Mouse (Mus musculus) large intestine, adult 2 months (tissue): ENCODE results near the gene Birc6. TPM values are rescaled to one million over a fixed set of nuclear protein-coding genes. Genes with fewer than 3 reads are reported as not detected.

Experiments
- DNase-seq: peaks from one replicate; pipeline ENCODE4 v3.0.0-alpha.2; 2012; ENCODE audit warnings: low read depth, low spot score
- WGBS: fragments of 180-500 bp; shearing (Covaris S2); methylation state at CpG from one replicate; pipeline ENCODE4 v1.1.7; 2018; 5-methylcytosine and 5-hydroxymethylcytosine counted together
- polyA plus RNA-seq: library from polyadenylated mRNA; depleted of rRNA; stranded (reverse); fragments of >200 nt; gene quantifications from 2 replicates; pipeline ENCODE4 v1.2.3, GENCODE M21; 2012; rRNA removed

Gene Birc6
- 57.2 and 82.7 TPM in 2 replicates for polyA plus RNA-seq

- DNase-seq: peak; percentile 97
- WGBS: under 1% methylated on average over 71 of the region's 71 CpGs
Measured at GRCm38 (mm10) chr17:74527729-74528607, at the start of gene Birc6. Gene Birc6 (plus strand): TSS chr17:74528295.

DNA sequence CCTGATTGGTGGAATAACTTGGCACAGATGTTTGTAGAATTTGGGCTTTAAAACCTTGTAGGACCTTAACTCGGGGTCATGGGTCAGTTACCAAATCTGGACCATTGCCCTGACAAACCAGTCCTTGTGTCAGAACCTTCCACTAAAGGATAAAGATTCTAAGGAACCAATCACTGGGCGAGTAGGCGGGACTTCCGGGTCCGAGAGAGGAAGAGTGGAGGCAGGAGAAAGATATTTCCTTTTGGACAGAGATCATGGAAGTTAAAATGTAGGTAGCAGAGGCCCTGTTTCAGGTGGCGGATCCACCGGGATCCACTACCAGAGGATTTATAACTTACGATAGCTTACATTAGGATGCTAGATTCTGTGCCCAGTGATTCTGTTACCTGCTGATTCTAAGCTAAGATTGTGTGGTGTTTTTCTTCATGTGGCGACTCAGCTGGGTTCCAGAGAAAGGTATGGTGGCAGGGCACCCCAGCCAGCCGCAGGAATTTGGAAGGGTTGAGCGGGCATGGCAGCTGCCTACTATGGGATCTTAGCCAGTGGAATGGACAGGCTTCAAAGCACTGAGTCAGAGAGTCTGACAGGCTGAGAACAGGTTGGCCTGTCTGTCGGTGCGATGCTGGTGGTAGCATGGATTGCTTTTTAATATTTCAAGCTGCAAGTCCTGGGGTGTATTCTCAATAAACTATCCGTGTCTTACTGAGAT lies 47.6 kb upstream of the Birc6 start:
- 87% methylated on average over 14 of the region's 14 CpGs for WGBS
- DNase-seq: no peak

- 5% methylated on average over 58 of the region's 58 CpGs for WGBS
- peak; percentile 89 for DNase-seq
Measured at GRCm38 (mm10) chr17:74489024-74489900, 38.8 kb upstream of the Birc6 start, which contains the start of gene Yipf4. Gene Yipf4 (plus strand): TSS chr17:74489493.

- WGBS: 1% methylated on average over 12 of the region's 12 CpGs
- no peak for DNase-seq
Measured at GRCm38 (mm10) chr17:74489901-74490220, 38.2 kb upstream of the Birc6 start.

DNA sequence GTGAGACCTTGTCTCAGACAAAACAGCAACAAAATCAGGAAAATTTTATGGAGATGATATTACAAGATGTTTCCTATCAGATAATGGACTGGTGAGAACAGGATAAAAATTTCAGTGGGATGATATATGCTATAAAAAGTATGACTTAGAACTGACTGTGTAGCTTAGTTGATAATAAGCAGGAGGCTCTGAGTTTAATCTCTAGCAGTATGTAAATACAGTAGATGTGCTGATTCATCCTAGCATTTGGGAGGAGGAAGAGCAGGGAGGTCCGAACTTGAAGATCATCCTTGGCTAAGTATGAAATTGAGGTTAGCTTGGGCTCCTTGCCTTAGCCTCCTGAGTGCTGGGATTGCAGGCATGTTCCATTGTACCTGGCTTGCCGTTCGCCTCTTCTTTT lies 36.5 kb upstream of the Birc6 start:
- 77% methylated on average over 3 of the region's 3 CpGs for WGBS
- DNase-seq: no peak

GRCm38 (mm10) chr17:74500204-74500603 lies 27.9 kb upstream of the Birc6 start:
- no peak for DNase-seq
- WGBS: 78% methylated on average over 4 of the region's 4 CpGs

GRCm38 (mm10) chr17:74501085-74501484 lies 27.0 kb upstream of the Birc6 start:
- no peak for DNase-seq

GRCm38 (mm10) chr17:74507934-74508333 lies 20.2 kb upstream of the Birc6 start:
- no peak for DNase-seq
- WGBS: 83% methylated on average over 2 of the region's 2 CpGs

GRCm38 (mm10) chr17:74508600-74508999 lies 19.5 kb upstream of the Birc6 start:
- no peak for DNase-seq
- 56% methylated on average over 3 of the region's 3 CpGs for WGBS

DNA sequence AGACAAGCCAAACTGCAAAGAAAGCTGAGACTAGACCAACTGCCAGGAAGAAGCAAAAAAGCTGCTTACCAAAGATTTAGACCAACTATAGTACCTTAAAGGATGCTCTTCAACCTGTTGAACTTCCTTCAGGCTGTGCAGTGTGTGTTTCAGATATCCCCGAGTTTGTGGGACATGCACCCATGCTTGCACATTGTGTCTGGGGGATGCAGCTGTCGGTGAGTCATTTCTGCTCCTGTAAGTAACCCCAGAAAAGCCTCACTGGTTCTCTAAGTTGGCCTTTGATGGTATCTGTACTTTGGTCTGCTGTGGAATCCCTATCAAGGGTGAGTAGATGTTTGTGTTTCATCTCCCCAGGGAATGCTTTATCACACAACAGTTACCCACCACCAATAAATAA lies 15.8 kb upstream of the Birc6 start:
- no peak for DNase-seq
- 79% methylated on average over 2 of the region's 2 CpGs for WGBS

DNA sequence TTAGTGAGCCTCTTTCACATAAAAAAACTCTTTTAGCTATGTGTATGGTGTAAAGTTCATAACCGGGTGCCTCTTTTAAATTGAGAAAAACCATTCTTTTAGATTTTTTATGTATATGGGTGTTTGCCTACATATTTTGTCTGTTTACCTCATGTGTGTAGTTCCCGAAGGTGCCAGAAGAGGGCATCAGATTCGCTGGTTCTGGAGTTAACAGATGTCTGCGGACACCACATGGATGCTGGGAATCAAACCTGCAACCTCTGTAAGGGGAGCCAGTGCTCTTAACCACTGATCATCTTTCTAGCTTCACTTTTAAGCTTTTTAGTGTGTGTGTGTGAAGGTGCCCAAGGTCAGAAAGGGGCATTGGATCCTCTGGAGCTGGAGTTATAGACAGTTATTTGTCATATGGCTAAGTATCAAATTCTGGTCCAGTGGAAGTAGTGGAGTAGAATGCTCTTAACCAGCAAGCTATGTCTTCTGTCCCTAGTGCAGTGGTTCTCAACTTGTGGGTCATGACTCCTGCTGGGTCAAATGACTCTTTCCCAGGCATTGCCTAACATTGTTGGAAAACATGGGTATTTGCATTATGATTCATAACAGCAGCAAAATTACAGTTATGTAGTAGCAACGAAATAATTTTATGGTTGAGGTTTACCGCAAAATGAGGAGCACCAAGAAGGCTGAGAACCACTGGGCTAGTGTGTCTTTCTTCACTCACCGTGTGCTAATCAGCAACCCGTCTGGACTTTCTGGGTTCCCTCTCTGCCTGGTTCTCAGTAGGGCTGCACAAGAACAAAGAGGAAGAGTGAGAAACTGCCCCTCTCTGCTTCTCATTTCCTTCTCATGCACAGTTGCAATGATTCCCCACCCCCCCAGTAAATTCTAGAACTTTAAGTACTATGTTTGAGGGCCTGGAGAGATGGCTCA lies 5.0 kb upstream of the Birc6 start:
- no peak for DNase-seq
- 85% methylated on average over 8 of the region's 8 CpGs for WGBS

DNA sequence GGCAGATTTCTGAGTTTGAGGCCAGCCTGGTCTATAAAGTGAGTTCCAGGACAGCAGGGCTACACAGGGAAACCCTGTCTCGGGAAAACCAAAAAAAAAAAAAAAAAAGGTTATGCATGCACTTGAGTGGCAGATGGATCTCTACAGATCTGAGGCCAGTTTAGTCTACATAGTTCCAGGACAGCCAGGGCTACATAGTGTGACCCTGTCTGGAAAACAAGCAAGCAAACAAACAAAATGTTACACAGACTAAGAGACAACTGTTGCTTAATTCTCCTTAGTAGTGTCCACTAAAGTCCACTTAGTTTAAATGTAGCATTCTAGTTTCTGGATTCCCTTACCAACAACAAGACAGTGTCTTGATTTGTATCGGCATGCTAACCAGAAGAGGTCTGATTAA lies 2.0 kb upstream of the Birc6 start:
- no peak for DNase-seq
- 90% methylated on average over 2 of the region's 2 CpGs for WGBS

DNA sequence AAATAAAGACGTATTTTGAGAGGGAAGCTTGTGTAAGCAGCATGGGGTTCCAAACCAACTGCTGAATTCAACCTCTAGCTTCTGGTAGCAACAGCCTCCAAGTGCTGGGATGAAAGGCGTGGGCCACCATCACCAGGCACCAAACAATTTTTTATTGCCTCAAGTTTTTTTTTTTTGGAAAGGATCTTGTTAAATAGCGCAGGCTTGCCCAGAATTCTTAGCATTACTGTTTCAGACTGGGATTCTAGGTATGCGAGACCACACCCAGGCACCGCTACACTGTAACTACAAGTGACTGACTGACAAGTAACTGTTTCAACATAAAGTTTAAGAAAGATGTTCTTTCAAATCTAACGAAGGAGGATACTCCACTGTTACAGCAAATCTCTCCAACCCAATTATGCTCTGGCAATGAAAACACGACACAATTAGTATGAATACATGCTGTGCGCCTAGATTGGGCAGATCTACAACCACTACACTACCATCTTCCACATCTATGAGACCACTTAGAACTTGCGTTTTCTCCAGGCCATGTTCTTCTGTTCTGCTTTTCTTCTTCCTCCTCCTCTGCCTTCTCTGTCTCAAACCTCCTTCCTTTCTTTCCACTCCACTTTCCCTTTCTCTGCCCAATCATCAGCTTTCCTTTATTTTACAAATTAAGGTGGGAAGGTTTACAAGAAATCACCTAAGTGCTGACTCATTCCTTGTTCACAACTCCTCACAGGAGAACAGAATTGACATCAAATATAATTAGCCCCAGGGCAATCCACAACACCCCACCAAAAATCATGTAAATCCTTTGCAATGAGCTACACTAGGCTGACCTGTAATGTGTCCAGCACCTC lies 1.1 kb upstream of the Birc6 start:
- WGBS: 48% methylated on average over 9 of the region's 9 CpGs
- DNase-seq: no peak

DNA sequence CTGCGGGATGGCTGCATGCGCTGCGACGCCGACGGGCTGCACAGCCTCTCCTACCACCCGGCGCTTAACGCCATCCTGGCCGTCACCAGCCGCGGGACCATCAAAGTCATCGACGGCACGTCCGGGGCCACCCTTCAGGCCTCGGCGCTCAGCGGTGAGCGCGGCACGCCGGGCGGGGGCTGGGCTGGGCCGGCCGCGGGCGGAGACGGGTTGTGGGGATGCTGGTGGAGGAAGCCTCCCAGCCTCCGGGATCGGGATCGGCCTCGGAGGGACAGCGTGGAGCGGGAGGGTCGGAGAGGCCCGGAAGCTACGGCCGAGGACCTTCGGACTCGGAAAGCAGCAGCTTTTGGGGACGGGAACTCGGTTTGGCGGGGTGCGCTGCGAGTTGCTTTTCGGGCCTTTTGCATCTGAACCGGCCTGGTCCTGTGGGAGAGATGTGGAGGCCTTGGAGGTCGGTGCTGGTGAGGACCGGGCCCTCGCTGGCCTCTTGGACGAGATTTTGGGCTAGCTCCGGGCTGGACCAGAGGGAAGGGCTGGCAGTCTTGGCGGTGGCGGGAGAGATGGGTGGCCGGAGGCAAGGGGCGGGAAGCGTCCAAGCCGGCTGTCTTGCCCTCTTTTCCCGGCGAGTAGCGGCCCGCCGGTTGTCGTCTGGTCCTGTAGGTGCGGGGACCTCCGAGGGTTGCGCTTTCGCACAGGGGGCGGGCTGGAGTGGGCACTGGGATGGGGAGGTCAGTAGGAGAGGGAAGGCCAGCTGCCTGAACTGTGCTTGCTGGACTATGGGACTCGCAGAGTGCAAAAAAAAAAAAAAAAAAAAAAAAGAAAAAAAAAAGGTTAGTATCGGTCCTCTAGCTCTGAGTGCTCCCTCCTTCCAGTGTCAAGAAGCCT lies 795 bp downstream of the Birc6 start:
- no peak for DNase-seq

GRCm38 (mm10) chr17:74529533-74529824 lies 1.4 kb downstream of the Birc6 start:
- 4% methylated on average over 3 of the region's 3 CpGs for WGBS

More for the DNA sequence above, 795 bp downstream of the Birc6 start:
- WGBS: under 1% methylated on average over 72 of the region's 72 CpGs

GRCm38 (mm10) chr17:74534971-74535370 lies 6.9 kb downstream of the Birc6 start:
- DNase-seq: no peak
- WGBS: 95% methylated on average over 4 of the region's 4 CpGs

More at GRCm38 (mm10) chr17:74529533-74529824, 1.4 kb downstream of the Birc6 start:
- no peak for DNase-seq

- no peak for DNase-seq
Measured at GRCm38 (mm10) chr17:74537526-74537925, 9.4 kb downstream of the Birc6 start.

More at GRCm38 (mm10) chr17:74537526-74537925, 9.4 kb downstream of the Birc6 start:
- WGBS: 55% methylated on average over 1 of the region's 1 CpGs
